Mouse (Mus musculus) heart, embryonic 14.5 days (tissue): ENCODE results near the gene Sgpp2. TPM values are rescaled to one million over a fixed set of nuclear protein-coding genes. Genes with fewer than 3 reads are reported as not detected.

ENCODE experiments used
- ATAC-seq: fragments of 200-750 bp; cut with Nextera tagmentation; 2 replicates; pipeline ENCODE4 v1.8.0; 2017; ENCODE audit warnings: low read depth, moderate TSS enrichment; ENCODE audit not compliant: insufficient number of reproducible peaks, insufficient read depth, low FRiP score
- H3K27ac ChIP-seq, 2 experiments: fragments of 200-500 bp in 1 of 2; fragments of 300-500 bp in 1 of 2; sonication (generic) in 1 of 2; replicated peaks in 1 of 2; 2 replicates each; pipeline ENCODE4 v1.5.1; 2012 to 2014; ENCODE audit warnings: low read depth in 2 of 2, low read length in 2 of 2, control low read depth in 1 of 2, mild to moderate bottlenecking in 1 of 2, mixed read lengths in 1 of 2; ENCODE audit not compliant: control insufficient read depth in 1 of 2, insufficient read depth in 1 of 2
- H3K27me3 ChIP-seq: fragments of 300-500 bp; sonication (generic); 2 replicates; pipeline ENCODE4 v1.6.1; 2014; ENCODE audit warnings: mild to moderate bottlenecking, low read length, control low read depth; ENCODE audit not compliant: control insufficient read depth, insufficient read depth
- H3K36me3 ChIP-seq: fragments of 300-500 bp; sonication (generic); 2 replicates; pipeline ENCODE4 v1.6.1; 2014; ENCODE audit warnings: mild to moderate bottlenecking, control low read depth, low read length, mixed read lengths; ENCODE audit not compliant: control insufficient read depth, insufficient read depth
- H3K4me1 ChIP-seq, 2 experiments: fragments of 200-500 bp in 1 of 2; fragments of 300-500 bp in 1 of 2; sonication (generic) in 1 of 2; 2 replicates each; pipeline ENCODE4 v1.6.1; 2012 to 2014; ENCODE audit warnings: low read length in 2 of 2, control low read depth in 1 of 2, mixed read lengths in 1 of 2; ENCODE audit not compliant: control insufficient read depth in 2 of 2, insufficient read depth in 2 of 2
- H3K4me2 ChIP-seq: fragments of 300-500 bp; sonication (generic); 2 replicates; pipeline ENCODE4 v1.6.1; 2014; ENCODE audit warnings: mild to moderate bottlenecking, low read length
- H3K4me3 ChIP-seq, 2 experiments: fragments of 200-500 bp in 1 of 2; fragments of 300-500 bp in 1 of 2; sonication (generic) in 1 of 2; 2 replicates each; pipeline ENCODE4 v1.5.1; 2012 to 2014; ENCODE audit warnings: low read length in 2 of 2, mild to moderate bottlenecking in 2 of 2, control low read depth in 1 of 2, low read depth in 1 of 2, moderate library complexity in 1 of 2; ENCODE audit not compliant: control insufficient read depth in 1 of 2, insufficient read depth in 1 of 2
- H3K9ac ChIP-seq: fragments of 300-500 bp; sonication (generic); 2 replicates; pipeline ENCODE4 v1.6.1; 2014; ENCODE audit warnings: mild to moderate bottlenecking, low read length
- H3K9me3 ChIP-seq: fragments of 300-500 bp; sonication (generic); 2 replicates; pipeline ENCODE4 v1.6.1; 2016; ENCODE audit warnings: low read length, control low read depth; ENCODE audit not compliant: control insufficient read depth
- WGBS: fragments of 180-500 bp; shearing (Covaris S2); extraction: QIAGEN DNeasy Blood & Tissue Kit; methylation state at CpG from one replicate; pipeline ENCODE4 v1.1.7; 2014; 5-methylcytosine and 5-hydroxymethylcytosine counted together
- polyA plus RNA-seq: library from polyadenylated mRNA; unstranded; fragments of >200 nt; fragmentation: Nextera tagmentation; extraction: Ambion mirVana; gene quantifications from 2 replicates; pipeline ENCODE4 v1.2.1, GENCODE M21; 2014

Gene Sgpp2
- polyA plus RNA-seq, 1 experiment from 2014 or later = 0.20 TPM

DNA sequence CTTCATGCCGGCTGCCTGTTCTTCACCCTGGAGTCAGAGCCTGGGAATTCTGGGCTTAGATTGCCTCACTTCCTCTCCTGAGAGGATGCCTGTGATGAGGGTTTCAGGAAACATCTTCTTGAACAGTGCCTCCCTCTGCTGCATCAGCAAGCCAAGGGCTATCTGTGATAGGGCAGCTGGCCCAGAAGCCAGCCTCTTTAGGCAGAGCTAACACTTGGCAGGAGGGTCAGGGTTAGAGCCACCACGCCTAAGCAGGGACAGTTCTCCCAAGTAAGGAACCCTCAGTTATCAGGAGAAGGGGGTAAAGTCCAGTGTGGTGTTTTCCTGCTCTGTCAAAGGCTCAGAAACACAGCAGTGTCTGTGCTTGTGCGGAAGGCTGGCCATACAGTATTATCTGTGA lies 89.6 kb downstream of the Sgpp2 start:
- no peak overlapping the region for H3K27ac ChIP-seq
- H3K27me3 ChIP-seq = no peaks in the 10 kb centered on the region
- no peaks in the 10 kb centered on the region for H3K36me3 ChIP-seq
- H3K4me2 ChIP-seq = no peak overlapping the region
- H3K4me3 ChIP-seq = no peak overlapping the region
- H3K9ac ChIP-seq = no peak overlapping the region
- WGBS = 57% methylated on average over 3 of the region's 3 CpGs
- H3K4me1 ChIP-seq = peaks cover 11 to 14% of the 10 kb centered on the region in 2 experiments
- no peak for ATAC-seq
- H3K9me3 ChIP-seq = no peaks in the 10 kb centered on the region

GRCm38 (mm10) chr1:78401413-78401812 lies 91.3 kb downstream of the Sgpp2 start:
- WGBS = 87% methylated on average over 4 of the region's 4 CpGs
- Histone ChIP-seq H3K27ac (no peak overlapping the region), H3K27me3 (no peaks in the 10 kb centered on the region), H3K9me3 (no peaks in the 10 kb centered on the region), H3K36me3 (no peaks in the 10 kb centered on the region), H3K4me3 (no peak overlapping the region), H3K9ac (no peak overlapping the region), H3K4me1 (peaks cover 5 to 6% of the 10 kb centered on the region in 2 experiments; a peak in 2 of 4 replicates), H3K4me2 (no peak overlapping the region)
- ATAC-seq = no peak

GRCm38 (mm10) chr1:78409396-78409795 lies 99.3 kb downstream of the Sgpp2 start:
- Histone ChIP-seq H3K9ac (no peak overlapping the region), H3K4me2 (no peak overlapping the region), H3K4me1 (peaks cover 0 to 3% of the 10 kb centered on the region in 2 experiments; a peak in 2 of 4 replicates), H3K36me3 (no peaks in the 10 kb centered on the region), H3K27me3 (no peaks in the 10 kb centered on the region; the same call in 1 of the 2 replicates), H3K27ac (no peak overlapping the region), H3K4me3 (no peak overlapping the region), H3K9me3 (no peaks in the 10 kb centered on the region)
- ATAC-seq = no peak
- 87% methylated on average over 2 of the region's 2 CpGs for WGBS

GRCm38 (mm10) chr1:78412668-78413067 lies 102.5 kb downstream of the Sgpp2 start:
- WGBS = 16% methylated on average over 7 of the region's 7 CpGs
- no peak for ATAC-seq

DNA sequence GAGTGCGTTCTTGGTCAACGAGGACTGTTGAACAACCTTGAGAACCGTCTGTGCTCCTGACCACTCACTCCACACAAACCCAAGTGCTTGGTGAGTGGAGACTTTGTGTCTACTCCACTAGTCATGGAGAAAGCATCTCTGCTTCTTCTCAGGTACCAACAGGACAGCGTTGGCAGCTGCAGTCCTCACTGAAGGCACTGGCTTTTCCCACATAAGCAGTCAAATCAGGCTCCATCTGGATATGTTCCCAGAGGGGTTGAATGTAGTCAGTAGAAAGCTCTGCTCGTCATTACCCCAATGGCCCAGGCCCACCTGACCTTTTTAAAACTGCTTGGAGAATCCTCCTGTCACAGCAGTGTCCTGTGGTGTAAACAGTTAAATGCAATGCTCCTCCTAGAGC lies 104.3 kb downstream of the Sgpp2 start:
- Histone ChIP-seq H3K27ac (no peak overlapping the region), H3K27me3 (no peaks in the 10 kb centered on the region; the same call in 1 of the 2 replicates), H3K4me2 (no peak overlapping the region), H3K4me1 (peaks cover 0 to 3% of the 10 kb centered on the region in 2 experiments; a peak in 2 of 4 replicates), H3K4me3 (no peak overlapping the region), H3K9me3 (no peaks in the 10 kb centered on the region), H3K36me3 (peaks cover 5% of the 10 kb centered on the region; the same call in 1 of the 2 replicates), H3K9ac (no peak overlapping the region)
- no peak for ATAC-seq
- 87% methylated on average over 5 of the region's 5 CpGs for WGBS

More at GRCm38 (mm10) chr1:78412668-78413067, 102.5 kb downstream of the Sgpp2 start:
- Histone ChIP-seq H3K4me2 (no peak overlapping the region), H3K4me1 (peaks cover 0 to 3% of the 10 kb centered on the region in 2 experiments; a peak in 2 of 4 replicates), H3K27me3 (no peaks in the 10 kb centered on the region; the same call in 1 of the 2 replicates), H3K36me3 (peaks cover 4% of the 10 kb centered on the region; the same call in 1 of the 2 replicates), H3K4me3 (no peak overlapping the region), H3K9ac (no peak overlapping the region), H3K9me3 (no peaks in the 10 kb centered on the region), H3K27ac (no peak overlapping the region)

DNA sequence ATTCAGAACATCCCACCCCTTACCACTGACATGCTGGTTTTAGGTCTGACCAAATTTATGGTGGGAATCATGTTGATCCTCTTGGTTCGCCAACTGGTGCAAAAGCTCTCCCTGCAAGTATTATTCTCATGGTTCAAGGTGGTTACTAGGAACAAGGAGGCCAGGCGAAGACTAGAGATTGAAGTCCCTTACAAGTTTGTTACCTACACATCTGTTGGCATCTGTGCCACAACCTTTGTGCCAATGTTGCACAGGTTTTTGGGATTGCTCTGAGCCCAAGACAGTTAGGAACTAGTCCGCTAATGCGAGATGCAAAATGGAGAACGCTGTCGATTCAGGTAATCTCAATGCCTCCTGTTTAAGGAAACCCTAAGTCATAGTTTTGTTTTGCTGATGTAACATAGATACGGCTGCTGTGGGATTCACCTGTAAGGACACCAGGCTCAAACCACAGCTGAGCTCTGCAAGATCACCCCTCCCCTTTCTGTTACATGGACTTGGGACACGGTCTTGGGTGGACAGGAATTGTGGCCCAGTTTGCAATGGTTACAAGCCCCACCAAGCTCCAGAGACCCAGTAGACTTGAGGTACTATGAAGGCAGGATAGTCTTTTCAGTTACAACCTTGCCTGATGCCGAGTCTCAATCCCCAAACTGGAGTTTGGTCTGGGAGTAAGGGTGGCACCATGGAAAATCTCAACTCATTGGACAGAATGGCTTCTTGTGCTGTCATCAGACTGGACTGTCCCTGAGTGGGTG lies 107.2 kb downstream of the Sgpp2 start:
- Histone ChIP-seq H3K4me1 (peaks cover 0 to 3% of the 10 kb centered on the region in 2 experiments; a peak in 2 of 4 replicates), H3K4me3 (no peak overlapping the region), H3K4me2 (no peak overlapping the region), H3K9ac (no peak overlapping the region), H3K9me3 (no peaks in the 10 kb centered on the region), H3K27me3 (no peaks in the 10 kb centered on the region; the same call in 1 of the 2 replicates), H3K36me3 (peaks cover 12% of the 10 kb centered on the region), H3K27ac (no peak overlapping the region)
- no peak for ATAC-seq
- WGBS = 93% methylated on average over 9 of the region's 9 CpGs

DNA sequence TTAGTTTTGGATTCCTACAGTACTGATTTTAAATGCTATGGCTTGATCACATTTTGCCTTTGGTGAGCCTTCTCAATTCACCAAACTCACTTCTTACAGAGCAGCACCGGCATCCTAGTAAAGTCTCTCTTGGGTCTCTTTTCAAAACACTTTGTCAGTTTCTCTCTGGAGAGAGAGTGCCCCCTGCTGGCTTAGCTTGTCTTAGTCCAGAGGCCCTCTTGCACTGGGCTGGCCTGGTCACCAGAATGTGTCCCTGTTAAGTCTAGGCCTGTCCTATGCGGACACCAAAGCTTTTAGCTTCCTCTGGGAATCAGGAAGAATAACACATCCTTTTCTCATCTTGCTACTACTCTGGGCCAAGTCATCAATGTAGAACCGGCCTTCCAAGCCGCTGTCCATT lies 109.4 kb downstream of the Sgpp2 start:
- 42% methylated on average over 4 of the region's 4 CpGs for WGBS
- H3K9me3 ChIP-seq = no peaks in the 10 kb centered on the region
- no peak for ATAC-seq

More for the DNA sequence above, 109.4 kb downstream of the Sgpp2 start:
- Histone ChIP-seq H3K27ac (no peak overlapping the region), H3K36me3 (peaks cover 23% of the 10 kb centered on the region), H3K27me3 (no peaks in the 10 kb centered on the region), H3K4me3 (no peak overlapping the region), H3K4me1 (peaks cover 3 to 10% of the 10 kb centered on the region in 2 experiments; a peak in 3 of 4 replicates), H3K9ac (no peak overlapping the region), H3K4me2 (no peak overlapping the region)
